Mouse (Mus musculus): Measurements from ENCODE around the gene Atp6v0a2.
"Not testable (repeated sequence)": the region's sequence is repeated elsewhere in the genome, so short reads cannot be mapped to it uniquely, and the experiment has no call there.

Gene Atp6v0a2

DNA sequence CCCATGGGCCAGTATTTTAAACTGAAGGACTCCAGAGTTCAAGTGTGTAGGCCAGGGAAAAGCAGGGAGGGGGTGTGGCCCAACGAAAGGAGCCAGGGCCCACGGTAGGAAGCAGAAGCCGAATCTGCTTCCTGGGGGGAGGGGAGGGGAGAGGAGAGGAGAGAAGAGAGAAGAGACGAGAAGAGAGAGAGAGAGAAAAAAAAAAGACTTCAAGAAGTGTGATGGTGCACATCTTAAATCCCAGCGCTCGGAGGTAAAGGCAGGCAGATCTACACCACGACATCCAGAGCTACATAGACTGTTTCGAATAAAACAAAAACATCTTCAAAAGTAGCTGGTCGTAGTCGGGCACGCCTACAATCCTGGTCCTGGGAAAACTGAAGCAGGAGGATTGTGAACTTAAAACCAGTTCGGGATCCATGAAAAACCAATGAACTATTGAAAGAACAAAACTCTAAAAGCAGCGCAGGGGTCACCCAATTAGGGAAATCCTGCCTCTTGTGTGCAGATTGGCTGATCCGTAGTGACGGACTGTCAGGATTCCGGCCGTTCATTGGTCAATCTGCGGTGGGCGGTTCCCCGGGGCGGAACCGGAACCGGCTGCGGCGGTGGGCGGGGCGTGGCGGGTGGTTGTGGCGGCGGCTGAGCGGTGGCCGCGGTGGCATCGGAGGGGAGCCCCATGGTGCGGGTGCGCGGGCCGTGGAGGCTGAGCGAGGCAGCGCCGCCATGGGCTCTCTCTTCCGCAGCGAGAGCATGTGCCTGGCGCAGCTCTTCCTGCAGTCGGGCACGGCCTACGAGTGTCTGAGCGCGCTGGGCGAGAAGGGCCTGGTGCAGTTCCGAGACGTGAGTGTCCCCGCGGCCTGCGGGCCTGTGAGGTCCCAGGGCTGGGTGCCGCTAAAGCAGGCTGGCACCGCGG lies at the start of gene Atp6v0a2:
Gene Atp6v0a2, plus strand, starts transcription at position 129 of the 916 bp plus-strand sequence.
- peak; percentile 90 for DNase-seq

DNA sequence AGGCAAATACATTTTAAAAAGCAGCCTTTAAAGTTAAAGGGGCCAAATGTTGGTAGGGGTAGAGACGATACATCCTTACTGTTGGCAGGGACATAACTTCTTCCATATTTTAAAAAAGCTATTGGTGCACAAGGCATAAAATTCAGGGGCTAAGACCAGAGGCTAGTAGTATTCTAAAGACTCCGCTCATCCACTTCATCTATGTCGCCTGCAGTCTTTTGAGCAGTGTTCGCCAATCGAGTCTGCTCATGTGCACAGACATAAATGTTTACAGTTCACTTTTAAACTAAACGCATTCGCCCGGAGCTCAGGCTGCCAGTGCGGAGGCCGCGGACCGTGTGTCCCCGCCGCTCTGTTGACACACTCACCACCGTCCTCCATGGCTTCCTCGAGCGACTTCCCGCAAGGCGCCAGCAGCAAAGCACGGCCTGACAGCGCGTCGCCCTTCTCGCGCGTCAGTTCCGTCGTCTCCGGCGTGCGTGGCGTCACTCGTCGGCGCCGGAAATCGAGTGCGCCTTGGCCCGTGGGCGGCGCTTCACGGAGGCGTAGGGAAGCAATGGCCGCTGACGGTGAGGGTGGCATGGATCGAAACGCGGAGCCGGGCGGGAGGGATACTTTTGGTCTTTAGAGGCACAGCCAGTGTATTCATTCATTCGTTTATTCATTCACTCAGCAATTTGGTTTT lies 49.6 kb upstream of the Atp6v0a2 start, which contains the start of the genes Eif2b1 and Gtf2h3:
Gene Eif2b1, minus strand, starts transcription at position 499 of the 685 bp plus-strand sequence.
Gene Gtf2h3, plus strand, starts transcription at position 508 of the 685 bp plus-strand sequence.
- DNase-seq: peak; percentile 87

DNA sequence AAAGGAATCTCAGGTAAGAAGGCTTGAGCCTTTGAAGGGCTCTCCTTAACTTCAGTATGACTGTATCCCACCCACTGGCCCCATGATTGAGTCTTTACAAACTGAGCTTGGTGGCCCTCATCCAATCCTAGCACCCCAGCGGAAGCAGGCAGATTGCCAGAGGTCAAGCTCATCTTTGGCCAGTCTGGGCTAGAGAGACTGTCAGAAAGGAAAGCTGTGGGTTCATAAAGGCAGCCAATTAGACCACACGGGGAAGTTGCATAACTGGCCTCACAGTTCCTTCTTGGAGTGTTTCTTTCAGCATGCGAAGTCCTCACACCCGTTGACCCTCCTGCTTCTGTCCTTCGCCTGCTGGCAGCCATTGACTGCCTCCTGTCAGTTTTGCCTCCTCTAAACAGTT lies 45.9 kb upstream of the Atp6v0a2 start:
- DNase-seq: no peak

DNA sequence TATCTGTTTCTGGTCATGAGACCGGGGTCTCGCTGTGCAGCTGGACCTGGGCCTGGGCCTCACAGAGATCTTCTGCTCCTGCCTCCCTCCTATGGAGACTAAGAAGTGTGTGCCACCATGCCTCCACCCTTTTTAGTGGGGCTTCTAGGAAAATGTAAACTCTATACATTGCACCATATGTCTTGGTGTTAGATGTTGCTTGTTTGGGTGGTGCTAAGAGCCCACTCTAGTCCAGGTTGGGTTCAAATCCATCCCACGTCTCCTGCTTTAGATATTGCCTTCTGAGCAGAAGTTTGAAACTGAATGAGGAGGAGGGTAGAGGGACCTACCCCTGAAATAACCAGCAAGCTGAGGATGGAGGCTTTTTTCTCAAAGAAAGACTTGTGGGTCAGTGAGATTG lies 35.6 kb upstream of the Atp6v0a2 start:
- DNase-seq: no peak

DNA sequence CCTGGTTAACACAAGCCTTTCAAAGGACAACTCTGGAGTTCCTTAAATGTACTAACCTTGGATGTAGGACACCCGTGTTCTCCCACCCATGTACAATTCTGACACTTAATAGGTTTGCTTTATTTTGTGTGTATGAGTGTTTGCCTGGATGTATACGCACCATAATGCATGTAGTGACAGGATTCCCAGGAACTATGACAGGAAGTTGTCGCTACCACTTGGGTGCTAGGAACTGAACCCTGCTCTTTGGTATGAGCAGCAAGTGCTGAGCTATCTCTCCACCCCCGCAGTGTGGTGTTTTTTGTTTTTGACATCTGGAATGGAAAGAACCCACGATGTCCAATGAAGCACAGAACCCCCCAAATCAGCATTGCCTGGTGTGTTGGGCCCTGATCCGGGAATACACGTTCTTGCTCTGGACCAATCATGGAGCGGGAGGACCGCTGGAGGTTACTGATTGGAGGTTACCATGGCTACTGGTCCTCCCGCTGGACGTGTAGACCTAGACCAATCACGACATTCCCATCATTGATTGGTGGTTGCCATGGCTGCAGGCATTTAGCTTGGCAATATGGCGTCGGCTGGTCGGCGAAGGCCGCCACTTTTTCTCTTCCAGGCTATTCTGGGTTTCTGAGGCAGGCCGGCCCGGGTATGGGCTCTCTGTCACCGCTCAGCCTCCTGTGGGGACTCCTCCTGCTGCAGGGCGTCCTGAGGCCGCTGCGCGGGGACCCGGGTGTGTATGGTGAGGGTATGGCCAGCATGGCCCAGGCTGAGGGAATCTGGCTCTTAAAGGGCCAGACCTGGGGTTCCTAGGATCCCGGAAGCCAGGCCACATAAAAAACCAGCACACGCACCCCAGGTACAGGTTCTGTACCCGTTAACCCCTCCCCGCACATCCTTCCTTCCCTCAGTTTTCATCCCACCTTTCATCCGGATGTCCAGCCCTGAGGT lies 29.9 kb upstream of the Atp6v0a2 start:
- DNase-seq: peak; percentile 97

DNA sequence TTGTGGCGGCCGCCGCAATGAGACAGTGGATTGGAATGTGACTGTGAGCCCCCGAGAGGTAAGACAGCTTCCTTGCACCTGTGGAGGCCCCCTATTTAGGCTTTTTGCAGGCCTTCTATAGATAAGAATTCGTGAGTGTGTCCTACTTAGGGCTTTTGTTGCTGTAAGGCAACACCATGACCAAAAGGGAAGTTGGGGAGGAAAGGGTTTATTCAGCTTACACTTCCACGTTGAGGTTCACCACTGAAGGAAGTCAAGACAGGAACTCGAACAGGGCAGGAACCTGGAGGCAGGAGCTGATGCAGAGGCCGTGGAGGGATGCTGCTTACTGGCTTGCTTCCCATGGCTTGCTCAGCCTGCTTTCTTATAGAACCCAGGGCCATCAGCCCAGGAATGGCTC lies 28.6 kb upstream of the Atp6v0a2 start:
- DNase-seq: not testable (repeated sequence)

DNA sequence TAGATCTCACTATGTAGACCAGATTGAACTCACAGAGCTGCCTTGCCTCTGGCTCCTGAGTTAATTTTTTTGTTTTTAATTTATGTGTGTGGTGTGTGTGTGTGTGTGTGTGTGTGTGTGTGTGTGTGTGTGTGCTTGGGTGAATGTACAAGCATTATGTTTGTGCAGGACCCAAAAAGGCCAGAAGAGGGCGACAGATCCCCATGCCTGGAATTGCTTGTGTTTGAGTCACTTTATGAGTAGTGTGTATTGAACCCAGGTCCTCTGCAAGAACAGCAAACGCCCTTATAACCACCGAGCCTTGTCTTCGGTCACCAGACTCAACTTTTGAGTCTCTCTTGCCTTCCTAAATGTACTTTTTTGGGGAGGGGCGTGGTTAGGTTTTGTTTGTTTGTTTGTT lies 26.0 kb upstream of the Atp6v0a2 start:
- DNase-seq: no peak

DNA sequence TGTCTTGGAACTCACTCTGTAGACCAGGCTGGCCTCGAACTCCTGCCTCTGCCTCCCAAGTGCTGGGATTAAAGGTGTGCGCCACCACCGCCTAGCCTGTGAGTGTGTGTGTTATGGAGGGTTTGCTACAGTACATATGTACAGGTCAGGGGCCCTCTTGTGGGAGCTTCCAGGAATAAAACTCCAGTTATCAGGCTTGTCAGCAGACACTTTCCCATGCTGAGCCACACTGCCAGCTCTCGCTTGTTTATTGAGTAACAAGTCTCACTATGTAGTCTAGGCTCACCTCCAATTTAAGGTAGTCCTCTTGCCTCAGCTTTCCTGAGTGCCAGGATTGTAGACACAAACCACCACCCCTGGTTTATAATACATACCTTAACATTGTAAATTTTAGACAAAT lies 24.1 kb upstream of the Atp6v0a2 start:
- no peak for DNase-seq

DNA sequence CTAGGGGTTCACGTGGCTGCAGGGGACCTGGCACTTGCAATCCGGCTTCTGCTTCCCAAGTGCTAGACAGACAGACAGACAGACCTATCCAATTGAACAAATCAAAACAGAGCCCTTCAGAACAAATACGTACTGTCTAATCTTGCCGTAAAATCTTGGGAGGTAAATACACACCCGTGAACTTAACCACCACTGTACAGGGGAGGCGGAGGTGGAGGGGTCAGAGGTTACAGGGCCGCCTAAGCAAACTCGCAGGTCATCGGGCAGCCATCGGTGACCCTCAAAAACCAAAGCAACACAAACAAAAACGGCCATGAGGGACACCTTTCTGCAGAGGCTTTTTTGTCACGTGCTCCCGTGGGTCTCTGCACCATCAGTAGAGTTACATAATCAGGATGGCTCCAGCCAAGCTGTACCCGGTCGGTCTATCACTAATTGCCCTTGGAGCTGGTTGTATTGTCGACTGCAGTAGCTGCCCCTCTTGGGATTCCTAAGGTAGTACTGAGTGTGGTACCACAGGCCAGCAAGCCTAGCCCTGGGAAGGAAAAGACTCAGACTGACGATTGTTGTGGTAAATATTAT lies 23.2 kb upstream of the Atp6v0a2 start:
- DNase-seq: no peak

DNA sequence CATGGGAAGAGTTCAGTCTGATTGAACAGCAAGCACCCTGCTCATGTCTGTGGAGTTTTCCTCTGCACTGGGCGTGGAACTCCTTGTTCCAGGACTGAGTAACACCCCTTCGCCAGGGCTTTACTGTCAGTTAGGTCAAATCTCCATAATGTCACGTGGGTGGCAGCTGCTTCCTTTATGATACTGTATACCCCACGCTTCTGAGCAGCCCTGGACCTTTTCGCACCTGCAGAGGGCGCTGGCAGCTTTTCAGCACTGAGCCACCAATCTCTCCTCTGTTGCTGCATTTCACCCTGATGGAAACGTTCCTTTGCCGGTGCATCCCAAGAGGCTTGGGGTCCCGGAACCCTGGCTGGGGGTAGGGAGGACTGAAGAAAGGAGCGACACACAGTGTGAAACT lies 17.4 kb upstream of the Atp6v0a2 start:
- no peak for DNase-seq

DNA sequence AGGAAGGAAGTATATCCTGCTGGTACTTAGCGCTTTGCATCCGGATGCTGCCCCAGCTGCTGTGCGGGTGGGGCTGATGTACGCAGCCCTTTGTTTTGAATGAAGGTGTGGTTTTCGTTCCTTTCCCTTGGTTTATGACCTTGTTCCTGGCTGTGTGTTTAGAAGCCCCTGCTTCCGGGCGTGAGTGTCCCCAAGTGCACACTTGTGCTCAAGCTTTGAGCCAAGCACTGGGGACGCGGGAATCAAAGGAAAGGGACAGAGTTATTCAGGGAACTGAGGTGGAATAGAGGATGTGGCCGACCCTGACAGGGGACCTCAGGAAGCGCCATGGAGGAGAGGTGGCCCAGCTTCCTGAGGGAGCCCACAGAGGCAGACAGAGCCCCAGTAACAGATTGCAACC lies 13.7 kb upstream of the Atp6v0a2 start:
- no peak for DNase-seq

DNA sequence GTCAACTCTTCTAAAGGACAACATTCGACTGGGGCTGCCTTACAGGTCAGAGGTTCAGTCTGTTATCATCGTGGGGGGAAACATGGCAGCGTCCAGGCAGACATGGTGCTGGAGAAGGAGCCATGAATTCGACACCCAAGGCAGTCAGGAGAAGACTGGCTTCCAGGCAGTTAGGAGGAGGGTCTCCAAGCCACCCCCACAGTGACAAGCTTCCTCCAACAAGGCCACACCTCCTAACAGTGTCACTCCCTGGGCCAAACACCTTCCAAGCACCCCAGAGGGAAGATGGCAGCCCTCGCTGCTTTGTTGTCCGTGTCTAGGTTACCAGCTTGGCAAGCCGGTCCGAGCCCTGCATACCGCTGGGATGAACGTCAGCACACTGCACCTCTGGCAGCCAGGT lies 9.7 kb upstream of the Atp6v0a2 start:
- no peak for DNase-seq

DNA sequence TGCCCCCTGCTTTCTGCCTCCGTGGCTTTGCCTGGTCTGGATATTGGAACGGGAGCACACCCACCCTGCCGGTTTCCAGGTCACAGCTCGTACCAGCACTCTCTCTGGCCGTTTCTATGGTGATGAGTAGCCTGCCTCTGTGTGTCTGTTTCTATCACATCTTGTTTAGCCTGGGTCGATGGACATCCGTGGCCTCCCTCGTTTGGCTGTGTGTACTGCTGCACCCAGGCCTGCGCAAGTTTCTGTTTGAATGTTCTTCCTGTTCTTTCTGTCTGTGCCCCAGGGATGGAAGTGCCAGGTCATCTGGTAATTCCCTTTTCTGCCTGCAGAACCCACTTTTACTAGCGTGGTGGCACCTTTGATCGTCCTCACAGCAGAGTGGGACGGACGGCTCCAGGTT lies 7.0 kb upstream of the Atp6v0a2 start:
- no peak for DNase-seq

DNA sequence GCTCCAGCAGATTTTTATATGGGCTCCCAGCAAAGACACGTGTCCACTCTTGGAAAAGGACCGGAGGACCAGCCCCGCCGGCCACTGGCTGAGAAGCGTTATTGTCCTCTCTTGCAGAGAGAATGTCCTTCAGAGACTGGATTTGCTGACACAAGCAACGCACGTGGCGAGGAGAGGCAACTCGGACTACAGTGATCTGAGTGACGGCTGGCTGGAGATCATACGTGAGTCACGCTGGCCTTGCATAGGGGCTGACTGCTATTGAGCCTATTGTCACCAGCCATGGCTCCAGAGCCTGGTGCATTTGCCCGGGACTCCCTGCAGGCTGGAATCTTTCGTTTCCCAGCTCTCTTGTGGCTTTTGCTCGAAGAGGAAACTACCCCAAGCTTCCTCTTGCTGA lies 5.5 kb upstream of the Atp6v0a2 start:
- no peak for DNase-seq

DNA sequence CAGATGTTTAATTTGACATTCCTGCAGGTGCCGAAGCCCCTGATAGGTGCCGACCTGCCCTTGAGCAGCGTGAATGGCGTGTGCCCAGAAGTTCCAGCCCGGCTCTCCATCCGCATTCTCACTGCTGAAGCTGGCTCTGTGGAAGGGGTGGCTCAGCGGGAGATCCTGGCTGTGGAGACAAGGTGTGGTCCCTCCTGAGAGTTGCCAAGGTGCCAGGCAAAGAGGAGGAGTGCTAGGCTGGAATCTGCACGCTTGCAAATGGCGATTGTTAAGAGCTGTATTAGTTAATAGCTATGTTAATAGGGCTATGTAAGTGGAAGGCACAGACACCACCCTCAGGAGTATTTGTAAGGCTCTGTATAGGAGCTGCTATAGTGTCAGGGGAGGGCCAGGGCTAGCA lies 4.1 kb upstream of the Atp6v0a2 start:
- no peak for DNase-seq

DNA sequence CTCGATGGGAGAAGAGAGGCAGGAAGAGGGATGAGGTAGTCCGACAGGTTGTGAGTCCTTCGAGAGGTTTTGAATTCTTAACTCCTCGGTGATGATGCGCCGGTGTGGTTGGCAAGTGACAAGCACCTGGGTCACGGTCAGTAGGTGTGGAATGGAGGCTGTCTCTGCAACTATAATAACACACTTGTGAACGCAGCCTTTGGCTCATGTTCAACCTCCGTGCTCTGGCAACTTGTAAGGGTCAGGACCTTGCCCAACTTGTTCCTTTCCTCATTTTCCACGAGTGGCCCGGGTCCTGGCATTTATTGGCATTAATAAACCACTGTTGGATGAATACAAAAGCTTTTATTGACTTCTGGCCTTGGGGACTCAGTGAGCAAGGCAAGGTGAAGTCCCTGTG lies 1.3 kb downstream of the Atp6v0a2 start:
- no peak for DNase-seq

DNA sequence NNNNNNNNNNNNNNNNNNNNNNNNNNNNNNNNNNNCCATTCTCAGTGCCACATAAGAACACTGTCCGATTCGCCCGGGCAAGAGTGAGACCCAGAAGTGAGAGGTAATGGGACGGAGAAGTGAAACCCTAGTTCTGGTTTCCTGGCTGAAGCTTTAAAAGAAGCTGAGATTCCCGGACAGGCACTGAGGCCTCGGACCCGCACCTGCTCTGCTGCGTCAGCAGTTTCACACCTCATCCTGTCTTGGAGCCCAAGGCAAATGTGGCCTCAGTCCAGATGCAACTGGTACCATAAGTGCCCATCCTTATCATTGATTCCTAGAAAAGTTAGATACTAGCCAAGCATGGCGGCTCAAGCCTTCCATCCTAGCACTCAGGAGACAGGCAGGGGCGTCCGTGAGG lies 3.3 kb downstream of the Atp6v0a2 start:
- DNase-seq: no peak

DNA sequence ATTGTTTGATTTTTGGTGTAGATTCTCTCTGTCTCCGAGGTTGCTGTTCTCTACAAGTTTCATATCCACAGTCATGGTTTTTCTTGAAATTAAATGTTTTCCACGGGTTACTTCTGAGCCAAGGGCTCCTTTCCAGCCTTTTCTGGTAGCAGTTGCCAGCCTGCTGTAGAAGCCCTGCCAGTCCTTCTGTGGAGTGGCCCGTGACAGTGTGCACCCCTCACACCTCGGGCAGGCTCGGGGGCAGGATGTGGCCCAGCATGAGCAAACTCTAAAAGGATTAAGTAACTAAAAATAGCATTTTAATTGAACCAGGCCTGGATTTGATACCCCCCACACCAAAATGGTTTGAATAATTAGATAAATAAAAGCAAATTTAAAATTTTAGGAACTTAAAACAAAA lies 4.1 kb downstream of the Atp6v0a2 start:
- no peak for DNase-seq

DNA sequence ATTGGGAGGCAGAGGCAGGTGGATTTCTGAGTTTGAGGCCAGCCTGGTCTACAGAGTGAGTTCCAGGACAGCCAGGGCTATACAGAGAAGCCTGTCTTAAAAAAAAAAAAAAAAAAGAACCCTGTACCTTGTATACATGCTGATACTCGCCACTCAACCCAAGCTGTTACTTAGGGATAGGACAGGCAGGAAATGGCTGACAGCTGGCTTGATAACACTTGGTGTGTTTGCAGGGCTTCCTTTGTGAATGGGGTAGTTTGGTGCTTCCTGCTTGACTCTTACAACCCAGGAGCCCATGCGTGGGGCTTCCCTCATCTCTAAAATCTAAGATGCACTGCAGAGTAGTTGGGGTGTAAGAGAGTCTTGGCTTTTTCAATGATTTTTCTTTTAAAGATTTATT lies 5.0 kb downstream of the Atp6v0a2 start:
- no peak for DNase-seq

DNA sequence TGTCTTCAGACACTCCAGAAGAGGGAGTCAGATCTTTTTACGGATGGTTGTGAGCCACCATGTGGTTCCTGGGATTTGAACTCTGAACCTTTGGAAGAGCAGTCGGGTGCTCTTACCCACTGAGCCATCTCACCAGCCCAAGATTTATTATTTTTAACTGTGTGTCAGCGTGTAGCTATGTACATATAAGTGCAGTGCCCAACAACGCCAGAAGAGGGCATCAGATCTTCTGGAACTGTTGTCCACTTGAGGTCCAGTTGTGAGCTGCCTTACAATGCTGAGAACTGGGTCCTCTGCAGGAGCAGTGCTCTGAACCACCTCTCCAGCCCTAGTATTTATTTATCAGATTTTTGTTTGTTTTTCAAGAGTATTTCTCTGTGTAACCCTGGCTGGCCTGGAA lies 6.7 kb downstream of the Atp6v0a2 start:
- not testable (repeated sequence) for DNase-seq

DNA sequence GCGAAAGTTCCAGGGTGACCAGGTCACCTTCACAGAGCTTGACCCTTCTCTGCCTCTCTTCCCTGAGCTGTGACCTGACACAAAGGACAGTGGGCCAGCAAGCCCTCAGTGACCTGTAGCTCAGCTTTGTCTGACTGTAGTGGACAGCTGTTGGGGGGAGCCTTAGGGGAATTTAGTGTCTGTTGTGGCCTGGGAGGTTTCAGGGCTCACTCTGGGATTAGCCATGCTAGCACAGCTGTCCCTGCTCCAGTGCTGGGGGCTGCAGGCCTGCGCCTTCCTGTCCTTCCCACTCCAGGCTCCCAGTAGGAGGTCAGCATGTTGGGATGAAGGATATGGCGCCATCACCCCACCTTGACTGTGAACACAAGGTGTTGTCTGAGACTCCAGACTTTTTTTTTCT lies 7.8 kb downstream of the Atp6v0a2 start:
- DNase-seq: no peak

DNA sequence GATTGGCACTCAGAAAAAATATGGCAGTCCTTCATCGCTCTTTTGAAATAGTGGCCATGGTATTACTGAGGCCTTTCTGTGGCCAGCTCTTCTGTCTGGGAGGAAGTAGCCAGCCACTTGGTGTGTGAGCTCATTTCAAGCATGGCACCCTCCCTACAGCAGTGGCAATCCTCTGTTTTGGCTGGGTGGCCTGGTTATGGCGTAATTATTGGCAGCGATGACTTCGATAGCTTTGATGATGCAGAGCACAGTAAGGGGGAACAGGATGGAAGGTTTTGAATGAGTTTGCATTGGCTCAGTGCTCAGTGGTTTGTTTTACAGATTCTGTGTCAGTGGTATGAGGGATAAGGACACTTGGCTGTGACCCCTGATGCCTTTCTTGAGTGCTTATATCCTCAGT lies 8.3 kb downstream of the Atp6v0a2 start:
- no peak for DNase-seq

DNA sequence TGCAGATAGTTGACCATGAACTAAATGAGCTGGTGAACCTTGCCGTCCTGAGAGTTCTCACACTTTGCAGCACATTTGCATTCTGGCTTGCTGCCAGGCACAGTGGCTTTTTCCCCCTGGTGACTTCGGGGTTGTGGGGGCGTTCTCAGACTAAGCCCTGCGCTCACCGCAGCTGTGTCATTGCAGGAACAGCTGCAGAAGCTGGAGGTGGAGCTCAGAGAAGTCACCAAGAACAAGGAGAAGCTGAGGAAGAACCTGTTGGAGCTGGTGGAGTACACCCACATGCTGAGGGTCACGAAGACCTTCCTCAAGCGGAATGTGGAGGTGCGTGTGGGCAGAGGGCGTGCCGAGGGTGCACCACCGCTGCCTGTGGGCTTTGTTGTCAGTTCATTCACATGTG lies 8.9 kb downstream of the Atp6v0a2 start:
- no peak for DNase-seq

Data from cerebellum, adult 9-10 months (tissue).